Mouse (Mus musculus): Measurements from ENCODE around the gene Hap1.

- no peak for TF ChIP-seq POLR2A (IDR thresholded peaks at IDR 0.05; ENCODE audit: extremely low read depth, insufficient read depth, low read length)
- TF ChIP-seq CTCF (IDR thresholded peaks at IDR 0.05; ENCODE audit: extremely low read depth, insufficient read depth, low read length), result no peak
Observed at GRCm38 (mm10) chr11:100360175-100360574, 4.2 kb upstream of the Hap1 start.

Data from cortical plate, adult 2 months (tissue).